Mouse (Mus musculus) liver, postnatal 0 days (tissue): ENCODE data around the gene Glud1. TPM values are rescaled to one million over a fixed set of nuclear protein-coding genes. Genes with fewer than 3 reads are reported as not detected.

Source experiments
- ATAC-seq: fragments of 200-750 bp; cut with Nextera tagmentation; 2 replicates; pipeline ENCODE4 v1.8.0; 2017; ENCODE audit warnings: mild to moderate bottlenecking, moderate library complexity
- DNase-seq: peaks from one replicate; pipeline ENCODE4 v3.0.0-alpha.2; 2016
- H3K27ac ChIP-seq: fragments of 300-500 bp; sonication (generic); 2 replicates; pipeline ENCODE4 v1.5.1; 2014; ENCODE audit warnings: antibody characterized with exemption, moderate library complexity, mild to moderate bottlenecking, low read depth
- H3K27me3 ChIP-seq: fragments of 300-500 bp; sonication (generic); 2 replicates; pipeline ENCODE4 v1.6.1; 2014; ENCODE audit warnings: low read length, control low read depth, mixed read lengths; ENCODE audit not compliant: insufficient read depth
- H3K36me3 ChIP-seq: fragments of 300-500 bp; sonication (generic); replicated peaks from 2 replicates; pipeline ENCODE4 v1.6.1; 2014; ENCODE audit warnings: mild to moderate bottlenecking, control low read depth, low read length, moderate library complexity, mixed read lengths; ENCODE audit not compliant: insufficient read depth
- H3K4me1 ChIP-seq: fragments of 300-500 bp; sonication (generic); 2 replicates; pipeline ENCODE4 v1.6.1; 2014; ENCODE audit warnings: antibody characterized with exemption, mild to moderate bottlenecking, control low read depth; ENCODE audit not compliant: insufficient read depth
- H3K4me2 ChIP-seq: fragments of 300-500 bp; sonication (generic); 2 replicates; pipeline ENCODE4 v1.6.1; 2014; ENCODE audit warnings: low read depth, mild to moderate bottlenecking, low read length, moderate library complexity, mixed read lengths
- H3K4me3 ChIP-seq: fragments of 300-500 bp; sonication (generic); 2 replicates; pipeline ENCODE4 v1.5.1; 2014; ENCODE audit warnings: low read depth, low read length
- H3K9ac ChIP-seq: fragments of 300-500 bp; sonication (generic); replicated peaks from 2 replicates; pipeline ENCODE4 v1.6.1; 2014; ENCODE audit warnings: mild to moderate bottlenecking, moderate library complexity
- H3K9me3 ChIP-seq: fragments of 300-500 bp; sonication (generic); 2 replicates; pipeline ENCODE4 v1.6.1; 2016; ENCODE audit warnings: mild to moderate bottlenecking, control low read depth, low read length, mixed read lengths
- CTCF ChIP-seq: sonication (generic); IDR thresholded peaks from 2 replicates; pipeline ENCODE4 v1.5.1; 2016; ENCODE audit warnings: antibody characterized with exemption, low read depth
- EP300 ChIP-seq: IDR thresholded peaks from 2 replicates; pipeline ENCODE4 v1.6.1; 2016; ENCODE audit warnings: antibody characterized with exemption, low read depth, mild to moderate bottlenecking
- WGBS: fragments of 180-500 bp; shearing (Covaris S2); extraction: QIAGEN DNeasy Blood & Tissue Kit; methylation state at CpG from one replicate; pipeline ENCODE4 v1.1.7; 2014; ENCODE audit not compliant: insufficient replicate concordance; 5-methylcytosine and 5-hydroxymethylcytosine counted together
- polyA plus RNA-seq: library from polyadenylated mRNA; unstranded; fragments of >200 nt; fragmentation: Nextera tagmentation; extraction: Ambion mirVana; gene quantifications from 2 replicates; pipeline ENCODE4 v1.2.1, GENCODE M21; 2015

Gene Glud1
- polyA plus RNA-seq, 1 experiment from 2014 or later, result 163 TPM

GRCm38 (mm10) chr14:34370203-34370602 lies 59.7 kb downstream of the Glud1 start:
- WGBS, result 65% methylated on average over 3 of the region's 3 CpGs
- H3K4me2 ChIP-seq, result no peak overlapping the region
- no peak for ATAC-seq

GRCm38 (mm10) chr14:34370921-34371320 lies 60.4 kb downstream of the Glud1 start:
- no peak overlapping the region for H3K27ac ChIP-seq
- DNase-seq, result no peak
- H3K27me3 ChIP-seq, result no peaks in the 10 kb centered on the region
- H3K9ac ChIP-seq, result no peak overlapping the region
- TF ChIP-seq EP300, result no peak
- TF ChIP-seq CTCF, result no peak
- no peaks in the 10 kb centered on the region for H3K4me1 ChIP-seq
- no peak for ATAC-seq
- 73% methylated on average over 3 of the region's 3 CpGs for WGBS
- H3K4me3 ChIP-seq, result no peak overlapping the region
- H3K36me3 ChIP-seq, result no peaks in the 10 kb centered on the region
- no peak overlapping the region for H3K4me2 ChIP-seq
- no peaks in the 10 kb centered on the region for H3K9me3 ChIP-seq

More at GRCm38 (mm10) chr14:34370203-34370602, 59.7 kb downstream of the Glud1 start:
- no peaks in the 10 kb centered on the region for H3K4me1 ChIP-seq
- H3K36me3 ChIP-seq, result no peaks in the 10 kb centered on the region
- no peaks in the 10 kb centered on the region for H3K27me3 ChIP-seq
- H3K9me3 ChIP-seq, result no peaks in the 10 kb centered on the region
- H3K27ac ChIP-seq, result no peak overlapping the region
- H3K9ac ChIP-seq, result no peak overlapping the region
- H3K4me3 ChIP-seq, result no peak overlapping the region
- TF ChIP-seq EP300 (no peak), CTCF (peak; percentile 31; the same call in 1 of the 2 replicates)
- no peak for DNase-seq

GRCm38 (mm10) chr14:34371763-34372162 lies 61.2 kb downstream of the Glud1 start:
- TF ChIP-seq EP300 (no peak), CTCF (no peak)
- 49% methylated on average over 2 of the region's 2 CpGs for WGBS

GRCm38 (mm10) chr14:34372646-34373045 lies 62.1 kb downstream of the Glud1 start:
- 80% methylated on average over 6 of the region's 6 CpGs for WGBS
- no peak overlapping the region for H3K4me2 ChIP-seq

More at GRCm38 (mm10) chr14:34371763-34372162, 61.2 kb downstream of the Glud1 start:
- no peak overlapping the region for H3K9ac ChIP-seq
- DNase-seq (no peak), ATAC-seq (no peak)
- H3K4me3 ChIP-seq, result no peak overlapping the region
- no peaks in the 10 kb centered on the region for H3K27me3 ChIP-seq
- no peak overlapping the region for H3K27ac ChIP-seq
- H3K4me1 ChIP-seq, result no peaks in the 10 kb centered on the region
- H3K36me3 ChIP-seq, result no peaks in the 10 kb centered on the region
- no peaks in the 10 kb centered on the region for H3K9me3 ChIP-seq
- H3K4me2 ChIP-seq, result no peak overlapping the region

GRCm38 (mm10) chr14:34373581-34373980 lies 63.1 kb downstream of the Glud1 start:
- Histone ChIP-seq H3K9me3 (no peaks in the 10 kb centered on the region), H3K27ac (no peak overlapping the region), H3K27me3 (no peaks in the 10 kb centered on the region), H3K4me3 (no peak overlapping the region), H3K9ac (no peak overlapping the region), H3K36me3 (no peaks in the 10 kb centered on the region), H3K4me1 (no peaks in the 10 kb centered on the region), H3K4me2 (no peak overlapping the region)
- DNase-seq, result no peak
- ATAC-seq, result no peak
- 64% methylated on average over 6 of the region's 6 CpGs for WGBS
- TF ChIP-seq EP300 (no peak), CTCF (no peak)

More at GRCm38 (mm10) chr14:34372646-34373045, 62.1 kb downstream of the Glud1 start:
- H3K9ac ChIP-seq, result no peak overlapping the region
- no peak overlapping the region for H3K27ac ChIP-seq
- no peaks in the 10 kb centered on the region for H3K9me3 ChIP-seq
- H3K27me3 ChIP-seq, result no peaks in the 10 kb centered on the region
- no peaks in the 10 kb centered on the region for H3K4me1 ChIP-seq
- TF ChIP-seq CTCF (peak; percentile 58), EP300 (no peak)
- no peaks in the 10 kb centered on the region for H3K36me3 ChIP-seq
- ATAC-seq (no peak), DNase-seq (no peak)
- no peak overlapping the region for H3K4me3 ChIP-seq

GRCm38 (mm10) chr14:34374577-34374976 lies 64.0 kb downstream of the Glud1 start, which contains the start of gene Sncg:
Gene Sncg, minus strand, starts transcription at chr14:34374789.
- Histone ChIP-seq H3K4me3 (peak within 1 kb of the TSS; percentile 17; the same call in 1 of the 2 replicates), H3K4me1 (no peaks in the 10 kb centered on the region), H3K27ac (no peak within 1 kb of the TSS), H3K27me3 (no peaks in the 10 kb centered on the region), H3K9me3 (no peaks in the 10 kb centered on the region), H3K36me3 (no peaks in the 10 kb centered on the region), H3K9ac (no peak within 1 kb of the TSS), H3K4me2 (peak within 1 kb of the TSS; percentile 33; the same call in 1 of the 2 replicates)
- ATAC-seq, result peak; percentile 27; the same call in 1 of the 2 replicates
- WGBS, result 33% methylated on average over 10 of the region's 10 CpGs
- DNase-seq, result no peak
- TF ChIP-seq EP300 (no peak), CTCF (no peak)

GRCm38 (mm10) chr14:34375415-34375904 lies 64.9 kb downstream of the Glud1 start, which contains the start of gene Mmrn2:
Gene Mmrn2, plus strand, starts transcription at chr14:34375465.
- WGBS, result 45% methylated on average over 13 of the region's 13 CpGs
- peak within 1 kb of the TSS; percentile 33 for H3K4me2 ChIP-seq
- H3K4me1 ChIP-seq, result no peaks in the 10 kb centered on the region
- DNase-seq (no peak), ATAC-seq (no peak)
- H3K9me3 ChIP-seq, result no peaks in the 10 kb centered on the region
- H3K9ac ChIP-seq, result no peak within 1 kb of the TSS
- H3K4me3 ChIP-seq, result peak within 1 kb of the TSS; percentile 17; the same call in 1 of the 2 replicates
- H3K27ac ChIP-seq, result no peak within 1 kb of the TSS
- TF ChIP-seq CTCF (no peak), EP300 (no peak)
- no peaks in the 10 kb centered on the region for H3K36me3 ChIP-seq
- no peaks in the 10 kb centered on the region for H3K27me3 ChIP-seq
